Mouse (Mus musculus) erythroid progenitor cell, adult 5-6 weeks (primary cell): Measurements from ENCODE around the gene Trmt1l. TPM values are rescaled to one million over a fixed set of nuclear protein-coding genes. Genes with fewer than 3 reads are reported as not detected.

ENCODE experiments used
- ATAC-seq: replicated peaks from 2 replicates; pipeline ENCODE4 v1.8.0; 2016; ENCODE audit warnings: moderate number of reproducible peaks, mild to moderate bottlenecking, moderate TSS enrichment, inconsistent platforms; ENCODE audit not compliant: poor library complexity, low FRiP score, severe bottlenecking
- total RNA-seq, 2 experiments: library from RNA; stranded (forward) in 1 of 2; stranded (reverse) in 1 of 2; fragments of 150-400 nt in 1 of 2; fragments of 186-747, 209-891 nt in 1 of 2; gene quantifications; 2 replicates each; pipeline versions ENCODE4 v1.2.3 to v1.2.4; 2015 to 2017; ENCODE audit warnings: low replicate concordance in 2 of 2

Gene Trmt1l
- total RNA-seq, 2 experiments from 2014 or later = 20.2 to 27.7 TPM

DNA sequence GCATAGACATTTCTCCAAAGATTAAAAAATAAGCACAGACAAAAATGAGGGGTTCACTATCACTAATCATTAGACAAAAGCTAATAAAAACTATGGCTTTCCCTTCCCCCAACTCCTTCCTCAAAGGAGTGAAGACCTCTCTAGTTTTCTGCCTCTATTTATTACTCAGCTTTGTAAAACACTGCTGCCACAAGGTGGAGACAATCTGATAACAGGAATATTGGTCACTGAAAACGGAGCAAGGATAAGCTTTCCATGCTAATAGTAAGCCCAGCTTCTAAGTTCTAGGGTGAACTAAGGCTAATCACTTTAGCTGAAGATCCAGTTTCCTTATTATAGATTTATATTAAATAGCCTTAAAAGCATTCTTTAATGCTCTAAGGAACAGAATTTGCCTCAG lies 64.1 kb downstream of the Trmt1l start:
- ATAC-seq = no peak

GRCm38 (mm10) chr1:151493826-151494225 lies 65.5 kb downstream of the Trmt1l start:
- 0 out of 2 replicates have a peak, but pooled peaks have one; percentile 31 for ATAC-seq

DNA sequence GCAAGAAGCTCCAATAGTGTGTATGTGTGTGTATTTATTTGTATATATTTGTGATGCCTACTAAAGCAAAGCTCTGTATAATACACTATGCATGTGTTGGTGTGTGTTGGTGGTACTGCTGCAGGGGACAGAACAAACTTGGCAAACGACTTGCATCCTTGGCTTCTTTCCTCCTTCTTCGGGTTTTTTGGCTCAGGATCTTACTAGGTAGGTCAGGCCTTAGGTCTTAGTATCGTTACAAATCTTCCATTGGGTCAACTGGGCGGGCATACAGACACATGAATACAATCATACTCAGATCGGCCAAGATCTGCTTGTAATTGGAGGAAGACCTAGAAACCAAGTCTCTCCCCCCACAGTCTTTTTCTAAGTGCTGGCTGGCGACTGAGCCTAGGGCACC lies 66.4 kb downstream of the Trmt1l start:
- ATAC-seq = no peak

DNA sequence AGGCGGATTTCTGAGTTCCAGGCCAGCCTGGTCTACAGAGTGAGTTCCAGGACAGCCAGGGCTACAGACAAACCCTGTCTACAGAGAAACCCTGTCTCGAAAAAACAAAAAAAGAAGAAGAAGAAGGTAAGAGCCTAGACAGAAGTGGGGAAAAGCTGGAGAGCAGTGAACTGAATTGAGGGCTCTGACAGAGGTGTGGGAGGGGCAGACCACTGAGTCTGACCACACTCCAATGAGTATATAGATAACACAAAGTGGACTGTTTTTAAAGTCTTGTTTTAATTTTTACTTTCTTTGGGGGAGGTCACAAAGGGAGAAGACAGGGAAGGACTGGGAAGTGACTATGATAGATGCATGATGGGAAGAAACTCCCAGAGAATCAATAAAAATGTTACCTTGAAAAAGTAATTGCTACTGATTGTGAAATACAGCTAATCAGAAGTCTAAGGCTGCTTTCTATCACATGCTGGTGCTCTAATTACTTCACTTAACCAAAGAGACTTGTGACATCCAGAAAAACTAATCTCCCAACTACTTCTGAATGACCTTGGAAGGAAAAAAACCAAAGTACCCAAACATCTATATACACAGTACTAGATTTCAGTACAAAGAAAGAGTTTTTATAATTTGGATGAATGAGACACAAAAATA lies 67.4 kb downstream of the Trmt1l start:
- ATAC-seq = no peak

- ATAC-seq = 0 out of 2 replicates have a peak, but pooled peaks have one; percentile 44
Observed at GRCm38 (mm10) chr1:151497028-151497427, 68.7 kb downstream of the Trmt1l start.

GRCm38 (mm10) chr1:151497942-151498341 lies 69.6 kb downstream of the Trmt1l start:
- no peak for ATAC-seq

DNA sequence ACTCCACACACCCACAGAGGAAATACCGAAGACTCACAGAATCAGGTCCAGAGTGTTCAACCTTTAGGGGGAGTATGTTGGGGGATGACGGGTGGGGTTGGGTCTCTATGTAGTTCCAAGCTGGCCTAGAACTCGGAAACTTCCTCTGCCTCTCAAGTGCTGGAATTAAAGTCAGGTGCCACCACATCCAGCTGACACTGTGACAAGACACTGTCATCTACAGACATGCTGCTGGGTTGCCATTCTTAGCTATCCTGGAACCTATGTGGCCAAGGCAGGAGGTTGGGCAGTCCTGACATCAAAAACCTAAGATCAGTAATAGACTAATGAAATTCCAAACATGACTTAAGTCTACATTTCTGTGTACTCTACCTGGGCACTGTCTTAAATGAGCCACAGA lies 70.0 kb downstream of the Trmt1l start:
- ATAC-seq = no peak

DNA sequence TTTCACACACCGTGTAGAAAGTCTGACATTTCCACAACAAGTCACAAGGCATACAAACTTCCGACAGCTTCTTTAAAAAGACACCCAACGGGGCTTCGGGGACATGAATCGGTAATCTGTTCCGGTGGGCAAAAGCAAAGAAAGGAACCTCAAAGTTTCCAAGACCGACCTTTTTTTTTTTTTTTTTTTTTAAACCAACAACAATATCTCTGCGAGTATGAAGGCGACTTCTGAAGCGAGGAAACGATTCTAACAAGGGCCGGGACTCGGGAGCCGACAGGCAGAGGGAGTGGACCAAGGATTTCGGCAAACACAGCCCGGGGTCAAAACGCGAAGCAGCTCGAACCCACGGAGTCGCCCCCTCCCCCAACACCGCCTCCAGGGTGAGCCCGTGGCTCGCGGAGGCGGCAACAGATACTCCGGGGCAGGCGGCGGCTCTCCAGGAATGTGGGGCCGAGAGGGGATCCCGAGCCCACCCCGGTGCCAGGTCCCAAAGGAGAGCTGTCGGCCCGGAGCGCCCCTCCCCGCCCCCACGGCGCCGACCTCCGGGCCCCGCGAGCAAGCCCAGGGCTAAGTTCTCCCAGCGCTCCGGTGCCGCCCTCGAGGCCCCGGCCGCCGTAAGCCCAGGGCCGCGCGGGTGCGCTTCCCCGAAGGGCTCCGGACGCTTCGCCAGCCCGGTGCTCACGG lies 71.6 kb downstream of the Trmt1l start:
- peak; percentile 36 for ATAC-seq

DNA sequence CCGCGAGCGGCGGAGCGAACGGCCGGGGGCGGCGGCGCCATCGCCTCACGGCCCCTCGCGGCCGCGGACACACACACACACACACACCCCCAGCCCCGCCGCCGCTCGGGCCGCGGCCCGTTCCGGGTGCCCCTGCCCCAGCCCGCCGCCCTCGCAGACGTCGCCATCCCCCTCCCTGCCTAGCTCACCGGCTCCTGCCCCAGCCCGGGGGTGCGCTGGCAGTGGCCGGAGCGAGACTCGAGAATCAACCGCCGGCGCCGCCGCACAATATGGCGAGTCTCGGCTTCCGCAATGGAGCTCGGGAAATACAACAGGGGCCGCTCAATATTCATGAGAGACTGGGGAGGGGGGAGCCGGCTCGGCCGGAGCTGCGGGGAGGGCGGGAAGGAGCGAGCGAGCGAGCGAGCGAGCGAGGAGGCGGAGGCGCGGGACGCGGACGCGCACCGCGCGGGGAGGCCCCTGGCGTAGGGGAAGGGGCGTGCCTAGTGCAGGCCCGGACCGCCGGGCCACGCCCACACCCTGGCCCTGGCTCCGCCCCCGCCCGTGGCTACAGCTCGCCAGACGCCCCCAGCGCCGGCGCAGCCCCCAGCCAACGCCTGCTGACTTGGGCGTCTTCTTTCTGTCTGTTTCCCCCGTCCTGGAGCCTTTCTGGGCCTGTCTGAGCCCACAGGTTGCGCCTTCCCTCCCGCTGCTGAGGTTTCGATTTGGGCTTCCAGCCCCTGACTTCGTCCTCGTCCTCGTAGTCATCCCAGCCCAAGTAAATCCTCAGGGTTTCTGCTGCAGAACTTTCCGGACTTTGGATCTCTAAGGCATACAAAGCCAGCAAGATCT lies 72.4 kb downstream of the Trmt1l start, which contains the start of gene Rnf2:
Gene Rnf2 (minus strand): TSS at position 425 of the 831 bp plus-strand sequence.
- ATAC-seq = peak; percentile 95

Other genes with a start within 250 kb of the Trmt1l start
- gene Gm47985, start 246.0 kb upstream of the Trmt1l start, total RNA-seq (2015; ENCODE audit: low replicate concordance) = not detected in 2 replicates
- gene Gm47985, start 246.0 kb upstream of the Trmt1l start, total RNA-seq (2017; ENCODE audit: low replicate concordance) = 1.5 and 2.2 TPM in 2 replicates
- 5.0 TPM in 1 of 2 replicates, not detected in the other for gene Gm8947, start 236.2 kb upstream of the Trmt1l start, total RNA-seq (2015; ENCODE audit: low replicate concordance)
- 1.0 TPM in 1 of 2 replicates, not detected in the other for gene Gm8947, start 236.2 kb upstream of the Trmt1l start, total RNA-seq (2017; ENCODE audit: low replicate concordance)
- not detected in 2 replicates for gene Gm47995, start 230.1 kb upstream of the Trmt1l start, total RNA-seq (2015; ENCODE audit: low replicate concordance)
- gene Gm47995, start 230.1 kb upstream of the Trmt1l start, total RNA-seq (2017; ENCODE audit: low replicate concordance) = 5.4 TPM in 1 of 2 replicates, not detected in the other
- not detected in 2 replicates for gene 3110040M04Rik, start 224.4 kb upstream of the Trmt1l start, total RNA-seq (2015; ENCODE audit: low replicate concordance)
- gene 3110040M04Rik, start 224.4 kb upstream of the Trmt1l start, total RNA-seq (2017; ENCODE audit: low replicate concordance) = not detected in 2 replicates
- not detected in 2 replicates for gene Gm47996, start 218.4 kb upstream of the Trmt1l start, total RNA-seq (2015; ENCODE audit: low replicate concordance)
- gene Gm47996, start 218.4 kb upstream of the Trmt1l start, total RNA-seq (2017; ENCODE audit: low replicate concordance) = not detected in 2 replicates
- gene Ivns1abp, start 84.1 kb upstream of the Trmt1l start, total RNA-seq (2015; ENCODE audit: low replicate concordance) = 54.1 and 68.8 TPM in 2 replicates
- 51.1 and 58.4 TPM in 2 replicates for gene Ivns1abp, start 84.1 kb upstream of the Trmt1l start, total RNA-seq (2017; ENCODE audit: low replicate concordance)
- 65.2 and 94.7 TPM in 2 replicates for gene Swt1, start 87 bp upstream of the Trmt1l start, total RNA-seq (2015; ENCODE audit: low replicate concordance)
- 51.4 and 60.2 TPM in 2 replicates for gene Swt1, start 87 bp upstream of the Trmt1l start, total RNA-seq (2017; ENCODE audit: low replicate concordance)
- 18.4 and 36.0 TPM in 2 replicates for gene Rnf2, start 72.4 kb downstream of the Trmt1l start, total RNA-seq (2015; ENCODE audit: low replicate concordance)
- 5.7 and 20.9 TPM in 2 replicates for gene Rnf2, start 72.4 kb downstream of the Trmt1l start, total RNA-seq (2017; ENCODE audit: low replicate concordance)
- 10.1 and 13.4 TPM in 2 replicates for gene Fam129a, start 142.6 kb downstream of the Trmt1l start, total RNA-seq (2015; ENCODE audit: low replicate concordance)
- gene Fam129a, start 142.6 kb downstream of the Trmt1l start, total RNA-seq (2017; ENCODE audit: low replicate concordance) = 6.1 and 6.4 TPM in 2 replicates